Mouse (Mus musculus) stomach, embryonic 15.5 days (tissue): Measurements from ENCODE around the gene Fuca1. TPM values are rescaled to one million over a fixed set of nuclear protein-coding genes. Genes with fewer than 3 reads are reported as not detected.

ENCODE experiments used
- ATAC-seq: fragments of 200-750 bp; cut with Nextera tagmentation; 2 replicates; pipeline ENCODE4 v1.8.0; 2017; ENCODE audit warnings: low read depth, moderate number of reproducible peaks, moderate TSS enrichment; ENCODE audit not compliant: insufficient read depth, low FRiP score
- H3K27ac ChIP-seq: fragments of 300-500 bp; sonication (generic); 2 replicates; pipeline ENCODE4 v1.5.1; 2015; ENCODE audit warnings: mild to moderate bottlenecking, inconsistent platforms
- H3K27me3 ChIP-seq: fragments of 300-500 bp; sonication (generic); replicated peaks from 2 replicates; pipeline ENCODE4 v1.6.1; 2015; ENCODE audit warnings: inconsistent platforms
- H3K36me3 ChIP-seq: fragments of 300-500 bp; sonication (generic); 2 replicates; pipeline ENCODE4 v1.6.1; 2015; ENCODE audit warnings: inconsistent platforms
- H3K4me1 ChIP-seq: fragments of 300-500 bp; sonication (generic); 2 replicates; pipeline ENCODE4 v1.6.1; 2015; ENCODE audit warnings: inconsistent platforms
- H3K4me2 ChIP-seq: fragments of 300-500 bp; sonication (generic); 2 replicates; pipeline ENCODE4 v1.6.1; 2015; ENCODE audit warnings: mild to moderate bottlenecking, inconsistent platforms
- H3K4me3 ChIP-seq: fragments of 300-500 bp; sonication (generic); replicated peaks from 2 replicates; pipeline ENCODE4 v1.5.1; 2015; ENCODE audit warnings: inconsistent platforms
- H3K9ac ChIP-seq: fragments of 300-500 bp; sonication (generic); 2 replicates; pipeline ENCODE4 v1.6.1; 2015; ENCODE audit warnings: inconsistent platforms
- H3K9me3 ChIP-seq: fragments of 300-500 bp; sonication (generic); 2 replicates; pipeline ENCODE4 v1.6.1; 2016; ENCODE audit warnings: inconsistent platforms
- whole genome bisulfite sequencing: fragments of 180-500 bp; shearing (Covaris S2); methylation state at CpG from one replicate; pipeline ENCODE4 v1.1.7; 2015; 5-methylcytosine and 5-hydroxymethylcytosine counted together
- polyA plus RNA-seq: library from polyadenylated mRNA; unstranded; fragments of >200 nt; fragmentation: Nextera tagmentation; extraction: Ambion mirVana; gene quantifications from 2 replicates; pipeline ENCODE4 v1.2.1, GENCODE M21; 2015

Gene Fuca1
- polyA plus RNA-seq, 1 experiment from 2014 or later, result 96.3 TPM

- Histone ChIP-seq H3K4me1 (peaks cover 15% of the 10 kb centered on the region), H3K27ac (peak within 1 kb of the TSS; percentile 91), H3K4me2 (peak within 1 kb of the TSS; percentile 90), H3K9me3 (no peaks in the 10 kb centered on the region), H3K27me3 (no peaks in the 10 kb centered on the region), H3K9ac (peak within 1 kb of the TSS; percentile 90), H3K36me3 (peaks cover 37% of the 10 kb centered on the region), H3K4me3 (peak within 1 kb of the TSS; percentile 75)
- ATAC-seq, result peak; percentile 90
- WGBS, result under 1% methylated on average over 56 of the region's 56 CpGs
Measured at GRCm38 (mm10) chr4:135963457-135964193, 43.1 kb downstream of the Fuca1 start, which contains the start of gene Gale. Gene Gale, plus strand, starts transcription at chr4:135963727.

- Histone ChIP-seq H3K9me3 (no peaks in the 10 kb centered on the region), H3K36me3 (peaks cover 40% of the 10 kb centered on the region), H3K9ac (peak overlapping the region; percentile 90; the same call in 1 of the 2 replicates), H3K4me3 (peak overlapping the region; percentile 75), H3K4me1 (peaks cover 15% of the 10 kb centered on the region), H3K4me2 (peak overlapping the region; percentile 90), H3K27ac (peak overlapping the region; percentile 89), H3K27me3 (no peaks in the 10 kb centered on the region)
- ATAC-seq, result peak; percentile 74
- WGBS, result under 1% methylated on average over 12 of the region's 12 CpGs
Measured at GRCm38 (mm10) chr4:135964426-135964825, 43.9 kb downstream of the Fuca1 start.

- Histone ChIP-seq H3K9ac (no peak overlapping the region), H3K27me3 (no peaks in the 10 kb centered on the region), H3K4me2 (peak overlapping the region; percentile 90; the same call in 1 of the 2 replicates), H3K9me3 (no peaks in the 10 kb centered on the region), H3K4me1 (peaks cover 15% of the 10 kb centered on the region), H3K36me3 (peaks cover 43% of the 10 kb centered on the region), H3K27ac (peak overlapping the region; percentile 89), H3K4me3 (no peak overlapping the region)
- ATAC-seq, result no peak
- WGBS, result 75% methylated on average over 9 of the region's 9 CpGs
Measured at GRCm38 (mm10) chr4:135965113-135965512, 44.6 kb downstream of the Fuca1 start.

- Histone ChIP-seq H3K36me3 (peaks cover 48% of the 10 kb centered on the region), H3K9me3 (no peaks in the 10 kb centered on the region), H3K4me3 (no peak overlapping the region), H3K4me1 (peaks cover 21% of the 10 kb centered on the region), H3K27me3 (no peaks in the 10 kb centered on the region), H3K27ac (no peak overlapping the region), H3K4me2 (no peak overlapping the region), H3K9ac (no peak overlapping the region)
- WGBS, result 93% methylated on average over 16 of the region's 16 CpGs
- ATAC-seq, result no peak
Measured at GRCm38 (mm10) chr4:135966283-135966682, 45.7 kb downstream of the Fuca1 start.

- no peak overlapping the region for H3K27ac ChIP-seq
- H3K27me3 ChIP-seq, result no peaks in the 10 kb centered on the region
- no peak overlapping the region for H3K4me2 ChIP-seq
- no peak overlapping the region for H3K9ac ChIP-seq
- ATAC-seq, result no peak
- peaks cover 48% of the 10 kb centered on the region for H3K36me3 ChIP-seq
- no peaks in the 10 kb centered on the region for H3K9me3 ChIP-seq
- 87% methylated on average over 18 of the region's 18 CpGs for whole genome bisulfite sequencing
- H3K4me3 ChIP-seq, result no peak overlapping the region
- peaks cover 27% of the 10 kb centered on the region for H3K4me1 ChIP-seq
Measured at GRCm38 (mm10) chr4:135967086-135967760, 46.7 kb downstream of the Fuca1 start.

GRCm38 (mm10) chr4:135968271-135968869 is 47.8 kb downstream of the Fuca1 start:
- H3K4me2 ChIP-seq, result no peak overlapping the region
- WGBS, result 64% methylated on average over 19 of the region's 19 CpGs
- no peaks in the 10 kb centered on the region for H3K27me3 ChIP-seq
- peaks cover 48% of the 10 kb centered on the region for H3K36me3 ChIP-seq
- no peak overlapping the region for H3K27ac ChIP-seq
- no peak for ATAC-seq
- no peak overlapping the region for H3K4me3 ChIP-seq
- peaks cover 28% of the 10 kb centered on the region for H3K4me1 ChIP-seq
- no peaks in the 10 kb centered on the region for H3K9me3 ChIP-seq
- H3K9ac ChIP-seq, result no peak overlapping the region

- no peak for ATAC-seq
- Histone ChIP-seq H3K4me2 (no peak overlapping the region), H3K9me3 (no peaks in the 10 kb centered on the region), H3K9ac (no peak overlapping the region), H3K4me3 (no peak overlapping the region), H3K4me1 (peaks cover 26% of the 10 kb centered on the region), H3K27ac (no peak overlapping the region), H3K27me3 (no peaks in the 10 kb centered on the region), H3K36me3 (peaks cover 48% of the 10 kb centered on the region)
- WGBS, result 82% methylated on average over 13 of the region's 13 CpGs
Measured at GRCm38 (mm10) chr4:135969070-135969750, 48.7 kb downstream of the Fuca1 start.

- no peak for ATAC-seq
- WGBS, result 90% methylated on average over 11 of the region's 11 CpGs
- no peak overlapping the region for H3K27ac ChIP-seq
- H3K4me2 ChIP-seq, result no peak overlapping the region
- peaks cover 19% of the 10 kb centered on the region for H3K4me1 ChIP-seq
- H3K9ac ChIP-seq, result no peak overlapping the region
- peaks cover 51% of the 10 kb centered on the region for H3K36me3 ChIP-seq
- H3K4me3 ChIP-seq, result no peak overlapping the region
- H3K27me3 ChIP-seq, result no peaks in the 10 kb centered on the region
- no peaks in the 10 kb centered on the region for H3K9me3 ChIP-seq
Measured at GRCm38 (mm10) chr4:135970585-135970984, 50.0 kb downstream of the Fuca1 start.

GRCm38 (mm10) chr4:135971805-135972555 is 51.4 kb downstream of the Fuca1 start:
- peak overlapping the region; percentile 82 for H3K4me2 ChIP-seq
- H3K4me1 ChIP-seq, result peaks cover 19% of the 10 kb centered on the region
- H3K4me3 ChIP-seq, result peak overlapping the region; percentile 91
- WGBS, result under 1% methylated on average over 35 of the region's 35 CpGs
- H3K9ac ChIP-seq, result peak overlapping the region; percentile 79
- H3K27me3 ChIP-seq, result no peaks in the 10 kb centered on the region
- peak; percentile 37; the same call in 1 of the 2 replicates for ATAC-seq
- peaks cover 49% of the 10 kb centered on the region for H3K36me3 ChIP-seq
- H3K9me3 ChIP-seq, result no peaks in the 10 kb centered on the region
- peak overlapping the region; percentile 68 for H3K27ac ChIP-seq

- peak within 1 kb of the TSS; percentile 79 for H3K9ac ChIP-seq
- 2% methylated on average over 19 of the region's 19 CpGs for WGBS
- ATAC-seq, result peak; percentile 78
- H3K27ac ChIP-seq, result peak within 1 kb of the TSS; percentile 68
- H3K9me3 ChIP-seq, result no peaks in the 10 kb centered on the region
- peak within 1 kb of the TSS; percentile 91 for H3K4me3 ChIP-seq
- H3K27me3 ChIP-seq, result no peaks in the 10 kb centered on the region
- peaks cover 44% of the 10 kb centered on the region for H3K36me3 ChIP-seq
- peaks cover 19% of the 10 kb centered on the region for H3K4me1 ChIP-seq
- H3K4me2 ChIP-seq, result peak within 1 kb of the TSS; percentile 82
Measured at GRCm38 (mm10) chr4:135972556-135972906, 52.0 kb downstream of the Fuca1 start, which contains the start of gene Lypla2. Gene Lypla2, minus strand, starts transcription at chr4:135972626.
